Mouse (Mus musculus) limb, embryonic 12.5 days (tissue): ENCODE measurements around the gene N4bp2l1. TPM values are rescaled to one million over a fixed set of nuclear protein-coding genes. Genes with fewer than 3 reads are reported as not detected.
"Not testable (repeated sequence)": the region's sequence is repeated elsewhere in the genome, so short reads cannot be mapped to it uniquely, and the experiment has no call there.

ENCODE experiments used
- ATAC-seq: fragments of 200-750 bp; cut with Nextera tagmentation; 2 replicates; pipeline ENCODE4 v1.8.0; 2017; ENCODE audit warnings: low read depth, moderate TSS enrichment; ENCODE audit not compliant: insufficient number of reproducible peaks, insufficient read depth, low FRiP score, low TSS enrichment
- H3K27ac ChIP-seq: fragments of 300-500 bp; sonication (generic); 2 replicates; pipeline ENCODE4 v1.5.1; 2016; ENCODE audit warnings: mild to moderate bottlenecking, moderate library complexity
- H3K27me3 ChIP-seq: fragments of 300-500 bp; sonication (generic); 2 replicates; pipeline ENCODE4 v1.6.1; 2016; ENCODE audit warnings: mild to moderate bottlenecking, moderate library complexity
- H3K36me3 ChIP-seq: fragments of 300-500 bp; sonication (generic); 2 replicates; pipeline ENCODE4 v1.6.1; 2016; ENCODE audit warnings: mild to moderate bottlenecking, moderate library complexity
- H3K4me1 ChIP-seq: fragments of 300-500 bp; sonication (generic); replicated peaks from 2 replicates; pipeline ENCODE4 v1.6.1; 2016
- H3K4me2 ChIP-seq: fragments of 300-500 bp; sonication (generic); 2 replicates; pipeline ENCODE4 v1.6.1; 2016; ENCODE audit warnings: mild to moderate bottlenecking, moderate library complexity
- H3K4me3 ChIP-seq: fragments of 300-500 bp; sonication (generic); replicated peaks from 2 replicates; pipeline ENCODE4 v1.5.1; 2016; ENCODE audit warnings: mild to moderate bottlenecking
- H3K9ac ChIP-seq: fragments of 300-500 bp; sonication (generic); replicated peaks from 2 replicates; pipeline ENCODE4 v1.6.1; 2016; ENCODE audit warnings: mild to moderate bottlenecking, moderate library complexity
- H3K9me3 ChIP-seq: fragments of 300-500 bp; sonication (generic); 2 replicates; pipeline ENCODE4 v1.6.1; 2016; ENCODE audit warnings: mild to moderate bottlenecking, moderate library complexity
- WGBS: fragments of 180-500 bp; shearing (Covaris S2); methylation state at CpG from one replicate; pipeline ENCODE4 v1.1.7; 2016; 5-methylcytosine and 5-hydroxymethylcytosine counted together
- polyA plus RNA-seq: library from polyadenylated mRNA; unstranded; fragments of >200 nt; fragmentation: Nextera tagmentation; extraction: Ambion mirVana; gene quantifications from 2 replicates; pipeline ENCODE4 v1.2.1, GENCODE M21; 2016

Gene N4bp2l1
- polyA plus RNA-seq = 4.7 and 5.0 TPM in 2 replicates

DNA sequence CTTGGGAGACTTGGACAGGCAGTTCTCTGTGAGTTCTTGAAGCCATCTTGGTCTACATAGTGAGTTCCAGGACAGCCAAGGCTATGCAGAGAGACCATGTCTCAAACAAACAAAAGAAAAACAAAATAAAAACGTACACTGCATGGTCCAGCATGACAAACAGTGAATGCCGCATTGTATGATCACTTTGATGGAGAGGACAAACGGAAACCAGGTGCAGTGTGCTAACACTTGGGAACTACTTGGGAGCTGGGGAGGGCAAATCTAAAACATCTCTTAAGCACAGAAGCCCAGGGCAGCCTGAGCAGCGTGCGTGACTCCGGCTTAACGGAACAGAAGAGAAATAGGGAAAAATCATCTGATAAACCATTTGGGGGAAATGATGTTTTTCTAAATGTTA is at the start of gene N4bp2l1:
Gene N4bp2l1, minus strand, starts transcription at position 101 of the 400 bp plus-strand sequence.
- WGBS = 62% methylated on average over 7 of the region's 7 CpGs
- Histone ChIP-seq H3K4me2 (no peak within 1 kb of the TSS), H3K27me3 (peaks cover 46% of the 10 kb centered on the region), H3K36me3 (no peaks in the 10 kb centered on the region), H3K9me3 (no peaks in the 10 kb centered on the region), H3K4me3 (no peak within 1 kb of the TSS), H3K4me1 (peaks cover 37% of the 10 kb centered on the region), H3K27ac (no peak within 1 kb of the TSS), H3K9ac (no peak within 1 kb of the TSS)
- no peak for ATAC-seq

DNA sequence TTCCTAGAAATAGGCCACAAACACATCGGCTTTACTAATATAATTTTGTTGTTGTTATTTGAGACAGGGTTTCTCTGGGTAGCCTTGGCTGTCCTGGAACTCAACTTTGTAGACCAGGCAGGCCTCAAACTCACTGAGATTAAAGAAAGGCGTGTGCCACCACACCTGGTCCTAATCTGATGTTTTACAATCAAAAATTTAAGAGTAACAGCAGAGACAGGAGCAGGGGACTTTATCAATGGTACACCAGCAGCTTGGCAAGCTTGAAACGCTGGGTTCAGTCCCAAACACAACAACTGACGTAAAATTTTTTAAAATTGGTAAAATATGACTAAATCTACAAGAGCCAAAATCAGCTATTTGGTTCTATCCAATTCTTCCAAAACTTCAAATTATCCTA is 47.9 kb upstream of the N4bp2l1 start:
- no peak overlapping the region for H3K4me2 ChIP-seq
- no peak for ATAC-seq
- 81% methylated on average over 4 of the region's 4 CpGs for WGBS
- H3K27ac ChIP-seq = no peak overlapping the region
- peaks cover 70% of the 10 kb centered on the region for H3K36me3 ChIP-seq
- H3K9ac ChIP-seq = no peak overlapping the region
- H3K4me1 ChIP-seq = no peaks in the 10 kb centered on the region
- H3K27me3 ChIP-seq = no peaks in the 10 kb centered on the region
- no peaks in the 10 kb centered on the region for H3K9me3 ChIP-seq
- H3K4me3 ChIP-seq = no peak overlapping the region

DNA sequence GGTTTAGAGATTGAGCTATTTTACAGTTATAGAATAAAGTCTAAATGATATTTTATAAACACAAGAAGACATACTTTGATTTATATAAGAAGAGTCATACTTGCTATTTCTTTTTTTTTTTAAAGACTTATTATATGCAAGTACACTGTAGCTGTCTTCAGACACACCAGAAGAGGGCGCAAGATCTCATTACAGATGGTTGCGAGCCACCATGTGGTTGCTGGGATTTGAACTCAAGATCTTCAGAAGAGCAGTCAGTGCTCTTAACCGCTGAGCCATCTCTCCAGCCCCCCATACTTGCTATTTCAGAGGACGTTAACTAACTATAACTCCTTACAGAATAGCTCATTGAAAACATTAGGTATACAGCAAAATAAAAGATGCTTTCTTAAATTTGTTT is 46.4 kb upstream of the N4bp2l1 start:
- not testable (repeated sequence) for H3K27me3 ChIP-seq, ATAC-seq, H3K9me3 ChIP-seq, H3K9ac ChIP-seq, H3K27ac ChIP-seq, H3K4me2 ChIP-seq, H3K4me1 ChIP-seq, H3K4me3 ChIP-seq
- WGBS = 94% methylated on average over 4 of the region's 4 CpGs
- peaks cover 58% of the 10 kb centered on the region for H3K36me3 ChIP-seq

DNA sequence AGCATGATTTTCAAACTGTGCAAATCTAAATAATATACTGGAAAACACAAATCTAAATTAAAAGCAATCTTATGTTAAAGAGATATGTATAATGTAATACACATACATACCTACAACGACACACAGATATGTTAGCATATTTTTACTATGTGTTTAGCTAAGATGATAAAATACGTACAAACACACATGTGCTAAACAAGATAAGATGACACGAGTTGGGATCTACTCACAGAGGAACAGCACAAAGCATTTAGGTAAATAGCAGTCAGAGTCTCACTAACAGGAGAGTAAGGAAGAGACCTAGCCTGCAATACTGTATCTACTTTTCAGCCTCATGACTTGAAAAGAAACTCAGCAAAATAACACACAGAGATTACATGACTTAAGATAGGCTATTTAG is 44.5 kb upstream of the N4bp2l1 start:
- Histone ChIP-seq H3K4me2 (no peak overlapping the region), H3K27ac (no peak overlapping the region), H3K9ac (no peak overlapping the region), H3K4me3 (no peak overlapping the region), H3K36me3 (peaks cover 62% of the 10 kb centered on the region), H3K27me3 (no peaks in the 10 kb centered on the region), H3K9me3 (no peaks in the 10 kb centered on the region), H3K4me1 (no peaks in the 10 kb centered on the region)
- no peak for ATAC-seq
- 92% methylated on average over 3 of the region's 3 CpGs for WGBS

DNA sequence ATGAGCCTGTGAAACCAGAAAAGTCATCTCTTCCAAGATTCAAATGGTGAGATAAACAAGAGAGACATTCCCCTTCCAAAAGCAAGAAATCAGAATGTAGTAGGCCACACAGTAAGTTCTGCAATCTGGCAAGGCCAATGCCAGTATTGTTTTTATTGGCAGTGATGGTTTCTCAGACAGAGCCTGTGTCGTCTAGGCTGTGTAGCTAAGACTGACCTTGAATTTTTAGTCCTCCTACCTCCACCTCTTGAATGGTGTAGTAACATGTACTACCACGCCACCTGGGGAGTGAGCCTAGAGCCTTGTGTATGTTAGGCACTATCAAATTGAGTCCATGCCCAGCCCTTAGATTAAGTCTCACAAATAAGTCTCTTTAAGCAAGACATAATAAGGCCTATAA is 32.7 kb upstream of the N4bp2l1 start:
- Histone ChIP-seq H3K4me2 (no peak overlapping the region), H3K4me3 (no peak overlapping the region), H3K4me1 (no peaks in the 10 kb centered on the region), H3K27me3 (no peaks in the 10 kb centered on the region), H3K9ac (no peak overlapping the region), H3K36me3 (peaks cover 21% of the 10 kb centered on the region), H3K9me3 (no peaks in the 10 kb centered on the region), H3K27ac (no peak overlapping the region)
- ATAC-seq = no peak
- WGBS = 90% methylated on average over 2 of the region's 2 CpGs

- no peaks in the 10 kb centered on the region for H3K27me3 ChIP-seq
- no peak overlapping the region for H3K4me3 ChIP-seq
- H3K36me3 ChIP-seq = peaks cover 17% of the 10 kb centered on the region
- no peak overlapping the region for H3K9ac ChIP-seq
- no peak overlapping the region for H3K27ac ChIP-seq
- H3K4me1 ChIP-seq = no peaks in the 10 kb centered on the region
- no peak overlapping the region for H3K4me2 ChIP-seq
- ATAC-seq = no peak
- H3K9me3 ChIP-seq = no peaks in the 10 kb centered on the region
- 78% methylated on average over 1 of the region's 1 CpGs for WGBS
Observed at GRCm38 (mm10) chr5:150629272-150629671, 32.3 kb upstream of the N4bp2l1 start.

- no peak overlapping the region for H3K27ac ChIP-seq
- 93% methylated on average over 7 of the region's 7 CpGs for WGBS
Observed at GRCm38 (mm10) chr5:150625528-150625927, 28.5 kb upstream of the N4bp2l1 start.

DNA sequence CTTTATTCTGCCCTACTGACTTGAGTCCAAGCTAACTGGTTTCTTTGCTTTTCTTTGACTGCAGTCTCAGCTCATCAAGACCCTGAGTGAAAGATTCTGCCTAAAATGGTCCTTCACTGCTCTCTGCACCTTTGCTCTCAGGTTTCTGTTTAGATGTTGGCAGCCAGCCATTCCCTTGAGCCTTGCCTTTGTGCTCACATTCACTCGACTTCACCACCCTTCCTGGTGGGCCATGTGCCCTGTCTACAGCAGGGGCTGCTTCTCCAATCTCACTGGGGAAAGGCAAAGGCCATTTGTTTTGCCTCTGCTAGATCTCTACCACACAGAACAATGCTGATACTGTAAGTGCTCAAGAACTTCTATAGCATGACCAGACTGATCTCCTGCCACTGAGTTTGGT is 25.8 kb upstream of the N4bp2l1 start:
- H3K4me3 ChIP-seq = no peak overlapping the region
- no peaks in the 10 kb centered on the region for H3K27me3 ChIP-seq
- no peaks in the 10 kb centered on the region for H3K36me3 ChIP-seq
- H3K27ac ChIP-seq = no peak overlapping the region
- 43% methylated on average over 1 of the region's 1 CpGs for WGBS
- H3K9ac ChIP-seq = no peak overlapping the region
- no peak overlapping the region for H3K4me2 ChIP-seq
- no peaks in the 10 kb centered on the region for H3K9me3 ChIP-seq
- no peak for ATAC-seq
- no peaks in the 10 kb centered on the region for H3K4me1 ChIP-seq

More at GRCm38 (mm10) chr5:150625528-150625927, 28.5 kb upstream of the N4bp2l1 start:
- no peaks in the 10 kb centered on the region for H3K27me3 ChIP-seq
- ATAC-seq = no peak
- no peak overlapping the region for H3K4me2 ChIP-seq
- no peak overlapping the region for H3K9ac ChIP-seq
- no peaks in the 10 kb centered on the region for H3K9me3 ChIP-seq
- H3K36me3 ChIP-seq = peaks cover 4% of the 10 kb centered on the region; the same call in 1 of the 2 replicates
- no peak overlapping the region for H3K4me3 ChIP-seq
- no peaks in the 10 kb centered on the region for H3K4me1 ChIP-seq

DNA sequence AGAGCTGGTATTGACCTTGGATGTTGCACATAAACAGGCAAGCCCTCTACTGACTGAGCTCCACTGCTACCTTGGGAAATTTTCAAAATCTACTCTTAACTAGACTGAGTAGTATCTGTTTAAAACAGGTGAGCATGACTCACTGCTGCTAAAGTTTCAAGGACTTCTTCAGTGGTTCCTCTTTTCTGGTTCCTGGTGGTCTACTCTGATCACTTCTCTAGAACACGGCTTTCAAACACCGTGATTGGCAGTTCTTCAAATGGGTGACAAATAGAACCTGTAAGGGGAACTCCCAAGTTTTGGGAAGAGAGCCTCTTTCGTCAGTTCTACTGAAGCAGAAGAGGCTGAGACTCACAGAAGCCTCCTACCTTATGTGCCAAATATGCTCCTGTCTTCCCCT is 24.6 kb upstream of the N4bp2l1 start:
- Histone ChIP-seq H3K27me3 (no peaks in the 10 kb centered on the region), H3K36me3 (no peaks in the 10 kb centered on the region), H3K9me3 (no peaks in the 10 kb centered on the region), H3K4me3 (no peak overlapping the region), H3K9ac (no peak overlapping the region), H3K4me1 (no peaks in the 10 kb centered on the region), H3K4me2 (no peak overlapping the region), H3K27ac (no peak overlapping the region)
- ATAC-seq = no peak
- WGBS = 91% methylated on average over 3 of the region's 3 CpGs

GRCm38 (mm10) chr5:150620588-150621135 is 23.7 kb upstream of the N4bp2l1 start:
- Histone ChIP-seq H3K4me3 (no peak overlapping the region), H3K36me3 (no peaks in the 10 kb centered on the region), H3K4me1 (no peaks in the 10 kb centered on the region), H3K9ac (no peak overlapping the region), H3K4me2 (no peak overlapping the region), H3K27ac (no peak overlapping the region), H3K9me3 (no peaks in the 10 kb centered on the region), H3K27me3 (no peaks in the 10 kb centered on the region)
- no peak for ATAC-seq
- WGBS = 81% methylated on average over 7 of the region's 7 CpGs

- no peaks in the 10 kb centered on the region for H3K27me3 ChIP-seq
- ATAC-seq = no peak
- no peaks in the 10 kb centered on the region for H3K4me1 ChIP-seq
- H3K9me3 ChIP-seq = no peaks in the 10 kb centered on the region
- 91% methylated on average over 10 of the region's 10 CpGs for WGBS
- H3K27ac ChIP-seq = no peak overlapping the region
- no peak overlapping the region for H3K4me3 ChIP-seq
- H3K9ac ChIP-seq = no peak overlapping the region
- H3K36me3 ChIP-seq = no peaks in the 10 kb centered on the region
- no peak overlapping the region for H3K4me2 ChIP-seq
Observed at GRCm38 (mm10) chr5:150618599-150619355, 21.8 kb upstream of the N4bp2l1 start.

DNA sequence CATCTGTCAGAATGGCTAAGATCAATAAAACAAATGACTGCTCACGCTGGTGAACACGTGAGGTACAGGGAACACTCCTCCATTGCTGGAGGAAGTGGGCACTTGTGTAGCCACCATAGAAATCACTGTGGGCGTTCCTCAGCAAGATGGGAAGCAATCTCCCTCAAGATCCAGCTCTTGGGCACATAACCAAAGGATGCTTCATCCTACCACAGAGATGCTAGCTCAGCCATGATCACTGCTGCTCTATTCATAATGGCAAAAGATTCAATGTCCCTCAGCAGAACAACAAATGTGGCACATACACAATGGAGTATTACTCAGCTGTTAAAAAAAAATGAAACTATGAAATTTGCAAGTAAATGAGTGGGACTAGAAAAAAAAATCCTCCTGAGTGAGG is 19.7 kb upstream of the N4bp2l1 start:
- WGBS = 81% methylated on average over 3 of the region's 3 CpGs
- no peaks in the 10 kb centered on the region for H3K4me1 ChIP-seq
- ATAC-seq = no peak
- no peaks in the 10 kb centered on the region for H3K36me3 ChIP-seq
- H3K9me3 ChIP-seq = no peaks in the 10 kb centered on the region
- no peaks in the 10 kb centered on the region for H3K27me3 ChIP-seq
- no peak overlapping the region for H3K4me2 ChIP-seq
- no peak overlapping the region for H3K9ac ChIP-seq
- H3K4me3 ChIP-seq = no peak overlapping the region
- no peak overlapping the region for H3K27ac ChIP-seq
